In genomic region chr11:103253605-103254004, GRCm38 (mm10) we compare ENCODE assay signal across 25 mouse cellular contexts. TPM values are rescaled to one million over a fixed set of nuclear protein-coding genes. Genes with fewer than 3 reads are reported as not detected.
DNase-seq lines count a peak whose midpoint lies in the region; ATAC-seq and TF ChIP-seq lines count a peak whose summit lies in the region.
"Had no signal": no experiment of that assay in that cellular context is flagged by ENCODE, and none has a peak within 500 bp of the region (broad histone marks: within the 10 kb centered on the region; RNA-seq: fewer than 3 reads in every experiment).

No protein-coding gene starts in this region.

- TF ChIP-seq CTCF in spleen, adult 2 months (IDR thresholded peaks at IDR 0.05; ENCODE audit: extremely low read depth, insufficient read depth, insufficient read length, insufficient replicate concordance) = no peak
- TF ChIP-seq CTCF in liver, postnatal 0 days (IDR thresholded peaks at IDR 0.05; ENCODE audit: low read depth) = no peak

- no peak for TF ChIP-seq EP300 in liver, postnatal 0 days (IDR thresholded peaks at IDR 0.05; ENCODE audit: low read depth)

- no peaks in the 10 kb centered on the region for H3K36me3 ChIP-seq in spleen, adult 2 months (ENCODE audit: control insufficient read depth, insufficient read depth, low read length)
- H3K36me3 ChIP-seq in liver, postnatal 0 days (replicated peaks; ENCODE audit: insufficient read depth, low read length) = no peaks in the 10 kb centered on the region
- H3K36me3 ChIP-seq in neural tube, embryonic 15.5 days = no peaks in the 10 kb centered on the region
- H3K36me3 ChIP-seq: embryonic facial prominence, embryonic 15.5 days; forebrain, embryonic 10.5 days; heart, embryonic 13.5 days; hindbrain, embryonic 13.5 days had no signal

- peak; percentile 55 for ATAC-seq in granulocyte monocyte progenitor cell, adult 5-6 weeks (replicated peaks; ENCODE audit: poor library complexity, severe bottlenecking)
- peak; percentile 55 for ATAC-seq in monocyte, adult 5-6 weeks (replicated peaks; ENCODE audit: insufficient number of reproducible peaks, low FRiP score, low TSS enrichment, poor library complexity, severe bottlenecking)
- ATAC-seq in liver, postnatal 0 days = no peak
- no peak for ATAC-seq in neural tube, embryonic 15.5 days (ENCODE audit: low FRiP score)
- ATAC-seq: forebrain, postnatal 0 days; hindbrain, postnatal 0 days had no signal

- WGBS in spleen, adult 2 months = 56% methylated on average over 5 of the region's 5 CpGs
- 57% methylated on average over 5 of the region's 5 CpGs for WGBS in liver, postnatal 0 days (ENCODE audit: insufficient replicate concordance)
- 90% methylated on average over 5 of the region's 5 CpGs for WGBS in neural tube, embryonic 15.5 days

- DNase-seq in spleen, adult 2 months (ENCODE audit: low read depth in 1 of 2, low spot score in 2 of 2) = no peak
- no peak for DNase-seq in spleen, adult 12 weeks (ENCODE audit: low spot score)
- peak; percentile 23 for DNase-seq in CD4-positive helper T cell, adult 2 months (ENCODE audit: low read depth, low spot score)
- no peak for DNase-seq in liver, postnatal 0 days
- DNase-seq: adrenal gland, postnatal 14 days; B cell, adult 2 months; cerebellum, adult 11-12 months; cerebellum, adult 9-10 months; cerebellum, postnatal 25 days; forebrain, postnatal 0 days; gastrocnemius, postnatal 14 days; heart, postnatal 36 days had no signal

- H3K4me3 ChIP-seq in spleen, adult 2 months (ENCODE audit: extremely low read depth, insufficient read depth, insufficient read length) = no peak overlapping the region
- no peak overlapping the region for H3K4me3 ChIP-seq in liver, postnatal 0 days (ENCODE audit: low read depth, low read length)
- no peak overlapping the region for H3K4me3 ChIP-seq in neural tube, embryonic 15.5 days (replicated peaks)
- H3K4me3 ChIP-seq: embryonic facial prominence, embryonic 15.5 days; erythroblast, embryonic 14.5 days; forebrain, embryonic 10.5 days; heart, embryonic 13.5 days; hindbrain, embryonic 13.5 days had no signal

- no peak overlapping the region for H3K4me2 ChIP-seq in liver, postnatal 0 days (ENCODE audit: low read depth, low read length)
- no peak overlapping the region for H3K4me2 ChIP-seq in neural tube, embryonic 15.5 days
- H3K4me2 ChIP-seq: embryonic facial prominence, embryonic 15.5 days; heart, embryonic 13.5 days; hindbrain, embryonic 13.5 days had no signal

- peak overlapping the region; percentile 24; the same call in 1 of the 2 replicates for H3K27ac ChIP-seq in spleen, adult 2 months (ENCODE audit: insufficient read depth, low read length)
- H3K27ac ChIP-seq in liver, postnatal 0 days (ENCODE audit: low read depth) = no peak overlapping the region
- H3K27ac ChIP-seq in neural tube, embryonic 15.5 days (replicated peaks) = no peak overlapping the region
- H3K27ac ChIP-seq: embryonic facial prominence, embryonic 15.5 days; forebrain, embryonic 10.5 days; heart, embryonic 13.5 days; hindbrain, embryonic 13.5 days; hindbrain, postnatal 0 days had no signal

- no peaks in the 10 kb centered on the region for H3K9me3 ChIP-seq in liver, postnatal 0 days (ENCODE audit: low read length)
- no peaks in the 10 kb centered on the region for H3K9me3 ChIP-seq in neural tube, embryonic 15.5 days (replicated peaks)
- H3K9me3 ChIP-seq: embryonic facial prominence, embryonic 15.5 days; forebrain, embryonic 10.5 days; heart, embryonic 13.5 days; hindbrain, embryonic 13.5 days had no signal

- H3K4me1 ChIP-seq in spleen, adult 2 months (ENCODE audit: control insufficient read depth, insufficient read depth, insufficient read length) = peaks cover 54% of the 10 kb centered on the region; the same call in 1 of the 2 replicates
- peaks cover 22% of the 10 kb centered on the region for H3K4me1 ChIP-seq in liver, postnatal 0 days (ENCODE audit: insufficient read depth)
- 0 out of 2 replicates have a peak, but pooled peaks cover 7% of the 10 kb centered on the region for H3K4me1 ChIP-seq in neural tube, embryonic 15.5 days

- H3K27me3 ChIP-seq in spleen, adult 2 months (ENCODE audit: control insufficient read depth, insufficient read depth, low read length) = no peaks in the 10 kb centered on the region
- H3K27me3 ChIP-seq in liver, postnatal 0 days (ENCODE audit: insufficient read depth, low read length) = no peaks in the 10 kb centered on the region
- no peaks in the 10 kb centered on the region for H3K27me3 ChIP-seq in neural tube, embryonic 15.5 days (replicated peaks)
- H3K27me3 ChIP-seq: embryonic facial prominence, embryonic 15.5 days; heart, embryonic 13.5 days; hindbrain, embryonic 13.5 days had no signal

- H3K9ac ChIP-seq in liver, postnatal 0 days (replicated peaks) = no peak overlapping the region
- H3K9ac ChIP-seq in neural tube, embryonic 15.5 days (replicated peaks) = no peak overlapping the region
- H3K9ac ChIP-seq: embryonic facial prominence, embryonic 15.5 days; forebrain, postnatal 0 days; heart, embryonic 13.5 days; hindbrain, embryonic 13.5 days had no signal

- no peak for TF ChIP-seq POLR2A in spleen, adult 2 months (IDR thresholded peaks at IDR 0.05; ENCODE audit: low read depth, low read length)

RNA-seq across cellular contexts. Expression of gene Map3k14, which starts 13.7 kb away (rescaled TPM):
- 49.6 and 57.7 TPM in 2 replicates for polyA plus RNA-seq in spleen, adult 2 months (2012; rRNA removed)
- 10.9 and 16.7 TPM in 2 replicates for total RNA-seq in granulocyte monocyte progenitor cell, adult 5-6 weeks (2014; fragmentation: Nextera tagmentation)
- 5.2 and 9.6 TPM in 2 replicates for total RNA-seq in granulocyte monocyte progenitor cell, adult 5-6 weeks (2017)
- total RNA-seq in monocyte, adult 5-6 weeks (2017) = 72.0 to 89.0 TPM (median 88.0 TPM) in 3 replicates
- polyA plus RNA-seq in liver, postnatal 0 days (2015; fragmentation: Nextera tagmentation; extraction: Ambion mirVana) = 0.67 and 0.78 TPM in 2 replicates
- polyA plus RNA-seq in neural tube, embryonic 15.5 days (2015; fragmentation: Nextera tagmentation; extraction: Ambion mirVana) = 3.8 and 5.7 TPM in 2 replicates

RNA-seq across cellular contexts. Expression of gene Spata32, which starts 35.4 kb away (rescaled TPM):
- polyA plus RNA-seq in spleen, adult 2 months (2012; rRNA removed) = not detected in 2 replicates
- total RNA-seq in granulocyte monocyte progenitor cell, adult 5-6 weeks (2014; fragmentation: Nextera tagmentation) = 1.4 TPM in 1 of 2 replicates, not detected in the other
- not detected in 2 replicates for total RNA-seq in granulocyte monocyte progenitor cell, adult 5-6 weeks (2017)
- total RNA-seq in monocyte, adult 5-6 weeks (2017) = not detected in 3 replicates
- polyA plus RNA-seq in liver, postnatal 0 days (2015; fragmentation: Nextera tagmentation; extraction: Ambion mirVana) = not detected in 2 replicates
- 1.00 and 1.3 TPM in 2 replicates for polyA plus RNA-seq in neural tube, embryonic 15.5 days (2015; fragmentation: Nextera tagmentation; extraction: Ambion mirVana)
- total RNA-seq: adrenal gland, postnatal 14 days; gastrocnemius, adult 18-20 months; gastrocnemius, postnatal 14 days; heart, postnatal 36 days; MEL had no signal
- polyA plus RNA-seq: embryonic facial prominence, embryonic 15.5 days; erythroblast, embryonic 14.5 days; forebrain, embryonic 10.5 days; heart, embryonic 13.5 days; heart, postnatal 0 days; intestine, embryonic 14.5 days had no signal

RNA-seq across cellular contexts. Expression of gene 1700023F06Rik, which starts 45.2 kb away (rescaled TPM):
- not detected in 2 replicates for polyA plus RNA-seq in spleen, adult 2 months (2012; rRNA removed)
- total RNA-seq in granulocyte monocyte progenitor cell, adult 5-6 weeks (2014; fragmentation: Nextera tagmentation) = not detected in 2 replicates
- not detected in 2 replicates for total RNA-seq in granulocyte monocyte progenitor cell, adult 5-6 weeks (2017)
- not detected in 3 replicates for total RNA-seq in monocyte, adult 5-6 weeks (2017)
- 0.09 TPM in 1 of 2 replicates, not detected in the other for polyA plus RNA-seq in liver, postnatal 0 days (2015; fragmentation: Nextera tagmentation; extraction: Ambion mirVana)
- 2.1 and 2.3 TPM in 2 replicates for polyA plus RNA-seq in neural tube, embryonic 15.5 days (2015; fragmentation: Nextera tagmentation; extraction: Ambion mirVana)
- total RNA-seq: gastrocnemius, adult 18-20 months; gastrocnemius, postnatal 14 days; heart, postnatal 36 days; hindbrain, postnatal 0 days; MEL had no signal
- polyA plus RNA-seq: erythroblast, embryonic 14.5 days; heart, embryonic 13.5 days; heart, postnatal 0 days had no signal

Comparison
In these comparisons a context has a peak if more than half of its experiments do, and no peak if none do; other contexts are left out.
1. ATAC-seq: peak in granulocyte monocyte progenitor cell, adult 5-6 weeks (single experiment) and monocyte, adult 5-6 weeks (single experiment); none in liver, postnatal 0 days (single experiment) and neural tube, embryonic 15.5 days (single experiment).